Mouse (Mus musculus): ENCODE measurements around the gene Alpk3. TPM values are rescaled to one million over a fixed set of nuclear protein-coding genes. Genes with fewer than 3 reads are reported as not detected.
"Not testable (repeated sequence)": the region's sequence is repeated elsewhere in the genome, so short reads cannot be mapped to it uniquely, and the experiment has no call there.

Alpk3 gene
- polyA plus RNA-seq, 1 experiment from 2014 or later = 15.1 TPM

GRCm38 (mm10) chr7:81139671-81140404 is 82.4 kb downstream of the Alpk3 start:
- H3K9me3 ChIP-seq = no peaks in the 10 kb centered on the region

GRCm38 (mm10) chr7:81141541-81141940 is 84.1 kb downstream of the Alpk3 start:
- no peak overlapping the region for H3K27ac ChIP-seq
- DNase-seq (ENCODE audit: low spot score) = no peak
- H3K4me1 ChIP-seq = no peaks in the 10 kb centered on the region
- 75% methylated on average over 1 of the region's 1 CpGs for WGBS
- H3K4me3 ChIP-seq = no peak overlapping the region
- no peaks in the 10 kb centered on the region for H3K36me3 ChIP-seq
- H3K27me3 ChIP-seq (ENCODE audit: insufficient read depth, poor library complexity, severe bottlenecking) = no peaks in the 10 kb centered on the region
- H3K9me3 ChIP-seq = no peaks in the 10 kb centered on the region

More at GRCm38 (mm10) chr7:81139671-81140404, 82.4 kb downstream of the Alpk3 start:
- no peaks in the 10 kb centered on the region for H3K36me3 ChIP-seq
- H3K4me3 ChIP-seq = no peak overlapping the region
- no peak overlapping the region for H3K27ac ChIP-seq
- DNase-seq (ENCODE audit: low spot score) = no peak
- WGBS = 81% methylated on average over 5 of the region's 5 CpGs
- H3K4me1 ChIP-seq = peaks cover 6% of the 10 kb centered on the region
- no peaks in the 10 kb centered on the region for H3K27me3 ChIP-seq (ENCODE audit: insufficient read depth, poor library complexity, severe bottlenecking)

- H3K27me3 ChIP-seq (ENCODE audit: insufficient read depth, poor library complexity, severe bottlenecking); H3K36me3 ChIP-seq; H3K27ac ChIP-seq; H3K4me3 ChIP-seq; H3K4me1 ChIP-seq; DNase-seq (ENCODE audit: low spot score); H3K9me3 ChIP-seq: not testable (repeated sequence)
- WGBS = 79% methylated on average over 4 of the region's 4 CpGs
Observed at GRCm38 (mm10) chr7:81143056-81143455, 85.7 kb downstream of the Alpk3 start.

- 47% methylated on average over 11 of the region's 11 CpGs for WGBS
Observed at GRCm38 (mm10) chr7:81149759-81150158, 92.4 kb downstream of the Alpk3 start.

GRCm38 (mm10) chr7:81151216-81151615 is 93.8 kb downstream of the Alpk3 start:
- DNase-seq (ENCODE audit: low spot score) = no peak
- Histone ChIP-seq H3K4me3 (no peak overlapping the region), H3K27ac (no peak overlapping the region), H3K9me3 (0 out of 2 replicates have a peak, but pooled peaks cover 3% of the 10 kb centered on the region), H3K36me3 (0 out of 2 replicates have a peak, but pooled peaks cover 4% of the 10 kb centered on the region), H3K27me3 (ENCODE audit: insufficient read depth, poor library complexity, severe bottlenecking) (no peaks in the 10 kb centered on the region), H3K4me1 (peaks cover 12% of the 10 kb centered on the region)
- 95% methylated on average over 8 of the region's 8 CpGs for WGBS

More at GRCm38 (mm10) chr7:81149759-81150158, 92.4 kb downstream of the Alpk3 start:
- peak; percentile 88 for DNase-seq (ENCODE audit: low spot score)
- Histone ChIP-seq H3K4me1 (peaks cover 8% of the 10 kb centered on the region), H3K27ac (peak overlapping the region; percentile 31; the same call in 1 of the 2 replicates), H3K36me3 (0 out of 2 replicates have a peak, but pooled peaks cover 4% of the 10 kb centered on the region), H3K9me3 (0 out of 2 replicates have a peak, but pooled peaks cover 3% of the 10 kb centered on the region), H3K27me3 (ENCODE audit: insufficient read depth, poor library complexity, severe bottlenecking) (no peaks in the 10 kb centered on the region), H3K4me3 (no peak overlapping the region)

GRCm38 (mm10) chr7:81152306-81152705 is 94.9 kb downstream of the Alpk3 start:
- Histone ChIP-seq H3K4me1 (peaks cover 12% of the 10 kb centered on the region), H3K4me3 (no peak overlapping the region), H3K36me3 (0 out of 2 replicates have a peak, but pooled peaks cover 4% of the 10 kb centered on the region), H3K9me3 (0 out of 2 replicates have a peak, but pooled peaks cover 3% of the 10 kb centered on the region), H3K27ac (no peak overlapping the region), H3K27me3 (ENCODE audit: insufficient read depth, poor library complexity, severe bottlenecking) (no peaks in the 10 kb centered on the region)
- no peak for DNase-seq (ENCODE audit: low spot score)
- 91% methylated on average over 10 of the region's 10 CpGs for WGBS

GRCm38 (mm10) chr7:81152826-81153225 is 95.4 kb downstream of the Alpk3 start:
- Histone ChIP-seq H3K4me3 (no peak overlapping the region), H3K9me3 (0 out of 2 replicates have a peak, but pooled peaks cover 3% of the 10 kb centered on the region), H3K36me3 (0 out of 2 replicates have a peak, but pooled peaks cover 4% of the 10 kb centered on the region), H3K4me1 (peaks cover 16% of the 10 kb centered on the region), H3K27ac (0 out of 2 replicates have a peak overlapping the region, but pooled peaks have one; percentile 32), H3K27me3 (ENCODE audit: insufficient read depth, poor library complexity, severe bottlenecking) (no peaks in the 10 kb centered on the region)
- no peak for DNase-seq (ENCODE audit: low spot score)
- 71% methylated on average over 7 of the region's 7 CpGs for WGBS

GRCm38 (mm10) chr7:81153327-81153726 is 95.9 kb downstream of the Alpk3 start:
- Histone ChIP-seq H3K27ac (no peak overlapping the region), H3K9me3 (0 out of 2 replicates have a peak, but pooled peaks cover 3% of the 10 kb centered on the region), H3K4me1 (peaks cover 20% of the 10 kb centered on the region), H3K27me3 (ENCODE audit: insufficient read depth, poor library complexity, severe bottlenecking) (no peaks in the 10 kb centered on the region), H3K36me3 (0 out of 2 replicates have a peak, but pooled peaks cover 4% of the 10 kb centered on the region), H3K4me3 (no peak overlapping the region)
- WGBS = 74% methylated on average over 6 of the region's 6 CpGs
- DNase-seq (ENCODE audit: low spot score) = no peak

- H3K4me3 ChIP-seq; H3K9me3 ChIP-seq; H3K27ac ChIP-seq; H3K36me3 ChIP-seq; H3K27me3 ChIP-seq (ENCODE audit: insufficient read depth, poor library complexity, severe bottlenecking); DNase-seq (ENCODE audit: low spot score): not testable (repeated sequence)
- peaks cover 29% of the 10 kb centered on the region for H3K4me1 ChIP-seq
Observed at GRCm38 (mm10) chr7:81154244-81154643, 96.8 kb downstream of the Alpk3 start.

- DNase-seq (ENCODE audit: low spot score) = peak; percentile 92
- Histone ChIP-seq H3K27me3 (ENCODE audit: insufficient read depth, poor library complexity, severe bottlenecking) (no peaks in the 10 kb centered on the region), H3K36me3 (0 out of 2 replicates have a peak, but pooled peaks cover 4% of the 10 kb centered on the region), H3K27ac (peak overlapping the region; percentile 65; the same call in 1 of the 2 replicates), H3K9me3 (0 out of 2 replicates have a peak, but pooled peaks cover 3% of the 10 kb centered on the region), H3K4me3 (no peak overlapping the region), H3K4me1 (peaks cover 24% of the 10 kb centered on the region)
- WGBS = 5% methylated on average over 3 of the region's 3 CpGs
Observed at GRCm38 (mm10) chr7:81154960-81155359, 97.6 kb downstream of the Alpk3 start.

Other genes starting within 250 kb of the Alpk3 start
- gene Iqgap1, start 231.6 kb upstream of the Alpk3 start, polyA plus RNA-seq (2016; fragmentation: Nextera tagmentation; extraction: Ambion mirVana) = 37.7 and 39.5 TPM in 2 replicates
- 2.3 and 2.5 TPM in 2 replicates for gene Zscan2, start 196.7 kb upstream of the Alpk3 start, polyA plus RNA-seq (2016; fragmentation: Nextera tagmentation; extraction: Ambion mirVana)
- 27.1 and 39.6 TPM in 2 replicates for gene Wdr73, start 156.3 kb upstream of the Alpk3 start, polyA plus RNA-seq (2016; fragmentation: Nextera tagmentation; extraction: Ambion mirVana)
- 4.9 and 6.5 TPM in 2 replicates for gene Nmb, start 152.5 kb upstream of the Alpk3 start, polyA plus RNA-seq (2016; fragmentation: Nextera tagmentation; extraction: Ambion mirVana)
- 167 and 206 TPM in 2 replicates for gene Sec11a, start 109.8 kb upstream of the Alpk3 start, polyA plus RNA-seq (2016; fragmentation: Nextera tagmentation; extraction: Ambion mirVana)
- 14.8 and 15.1 TPM in 2 replicates for gene Zfp592, start 63.9 kb upstream of the Alpk3 start, polyA plus RNA-seq (2016; fragmentation: Nextera tagmentation; extraction: Ambion mirVana)
- gene Slc28a1, start 57.2 kb downstream of the Alpk3 start, polyA plus RNA-seq (2016; fragmentation: Nextera tagmentation; extraction: Ambion mirVana) = 0.09 and 0.17 TPM in 2 replicates
- gene Pde8a, start 156.0 kb downstream of the Alpk3 start, polyA plus RNA-seq (2016; fragmentation: Nextera tagmentation; extraction: Ambion mirVana) = 1.9 and 2.3 TPM in 2 replicates